Mouse (Mus musculus) brain, embryonic 14.5 days (tissue): ENCODE results near the gene Ms4a4a. TPM values are rescaled to one million over a fixed set of nuclear protein-coding genes. Genes with fewer than 3 reads are reported as not detected.
"Not testable (repeated sequence)": the region's sequence is repeated elsewhere in the genome, so short reads cannot be mapped to it uniquely, and the experiment has no call there.

Experiments used
- DNase-seq: peaks from one replicate; pipeline ENCODE4 v3.0.0-alpha.2; 2011; ENCODE audit warnings: low read depth
- CTCF ChIP-seq: fragments of 200-500 bp; IDR thresholded peaks from 2 replicates; pipeline ENCODE4 v1.5.1; 2012; ENCODE audit warnings: inconsistent platforms, mild to moderate bottlenecking, moderate library complexity, borderline replicate concordance; ENCODE audit not compliant: insufficient read depth, insufficient read length; ENCODE audit errors: extremely low read depth
- POLR2A ChIP-seq: fragments of 200-500 bp; IDR thresholded peaks from 2 replicates; pipeline ENCODE4 v1.6.1; 2012; ENCODE audit warnings: mild to moderate bottlenecking, inconsistent platforms, borderline replicate concordance; ENCODE audit not compliant: poor library complexity, insufficient read depth, insufficient read length, severe bottlenecking; ENCODE audit errors: extremely low read depth
- polyA plus RNA-seq: library from polyadenylated mRNA; depleted of rRNA; stranded (reverse); fragments of >200 nt; gene quantifications from 2 replicates; pipeline ENCODE4 v1.2.3, GENCODE M21; 2012; rRNA removed

Ms4a4a gene
- polyA plus RNA-seq, 1 experiment = 0.38 TPM

GRCm38 (mm10) chr19:11387109-11387508 is 11.8 kb downstream of the Ms4a4a start:
- no peak for DNase-seq

GRCm38 (mm10) chr19:11387685-11388084 is 12.4 kb downstream of the Ms4a4a start:
- DNase-seq = no peak
- TF ChIP-seq POLR2A (no peak), CTCF (no peak)

More at GRCm38 (mm10) chr19:11387109-11387508, 11.8 kb downstream of the Ms4a4a start:
- TF ChIP-seq CTCF = no peak
- TF ChIP-seq POLR2A = no peak

GRCm38 (mm10) chr19:11388949-11389348 is 13.6 kb downstream of the Ms4a4a start:
- TF ChIP-seq POLR2A = no peak
- no peak for TF ChIP-seq CTCF

GRCm38 (mm10) chr19:11395769-11396168 is 20.4 kb downstream of the Ms4a4a start:
- TF ChIP-seq POLR2A (no peak), CTCF (no peak)
- DNase-seq = no peak

More at GRCm38 (mm10) chr19:11388949-11389348, 13.6 kb downstream of the Ms4a4a start:
- DNase-seq = no peak

GRCm38 (mm10) chr19:11404527-11404926 is 29.2 kb downstream of the Ms4a4a start, which contains the start of gene Ms4a4c:
Gene Ms4a4c, plus strand, starts transcription at chr19:11404770.
- no peak for DNase-seq
- no peak for TF ChIP-seq POLR2A
- TF ChIP-seq CTCF = no peak

- TF ChIP-seq POLR2A (no peak), CTCF (no peak)
- no peak for DNase-seq
These were observed 32.1 kb downstream of the Ms4a4a start for GRCm38 (mm10) chr19:11407428-11407827.

- TF ChIP-seq CTCF = no peak
- no peak for TF ChIP-seq POLR2A
- no peak for DNase-seq
These were observed 33.3 kb downstream of the Ms4a4a start for GRCm38 (mm10) chr19:11408591-11408990.

- no peak for DNase-seq
- TF ChIP-seq CTCF (no peak), POLR2A (no peak)
These were observed 36.3 kb downstream of the Ms4a4a start for GRCm38 (mm10) chr19:11411640-11412039.

- no peak for TF ChIP-seq CTCF
- no peak for DNase-seq
These were observed 38.8 kb downstream of the Ms4a4a start for GRCm38 (mm10) chr19:11414084-11414483.

GRCm38 (mm10) chr19:11415581-11415980 is 40.3 kb downstream of the Ms4a4a start:
- no peak for DNase-seq
- TF ChIP-seq POLR2A (no peak), CTCF (no peak)

GRCm38 (mm10) chr19:11418865-11419264 is 43.5 kb downstream of the Ms4a4a start:
- DNase-seq = not testable (repeated sequence)

- DNase-seq = not testable (repeated sequence)
These were observed 55.9 kb downstream of the Ms4a4a start for GRCm38 (mm10) chr19:11431209-11431608.

GRCm38 (mm10) chr19:11435058-11435834 is 59.9 kb downstream of the Ms4a4a start:
- no peak for TF ChIP-seq POLR2A
- no peak for TF ChIP-seq CTCF
- DNase-seq = no peak

Other genes with a start within 250 kb of the Ms4a4a start
- not detected in 2 replicates for gene 1700017D01Rik, start 244.6 kb upstream of the Ms4a4a start, polyA plus RNA-seq
- gene 1700025F22Rik, start 210.2 kb upstream of the Ms4a4a start, polyA plus RNA-seq = not detected in 2 replicates
- gene Ms4a13, start 178.8 kb upstream of the Ms4a4a start, polyA plus RNA-seq = not detected in 2 replicates
- not detected in 2 replicates for gene Ms4a12, start 143.1 kb upstream of the Ms4a4a start, polyA plus RNA-seq
- gene Ms4a1, start 109.3 kb upstream of the Ms4a4a start, polyA plus RNA-seq = not detected in 2 replicates
- gene Ms4a5, start 91.7 kb upstream of the Ms4a4a start, polyA plus RNA-seq = not detected in 2 replicates
- gene Ms4a14, start 61.1 kb upstream of the Ms4a4a start, polyA plus RNA-seq = 0.15 and 0.18 TPM in 2 replicates
- gene Ms4a7, start 39.4 kb upstream of the Ms4a4a start, polyA plus RNA-seq = 0.86 and 1.9 TPM in 2 replicates
- 0.06 and 0.12 TPM in 2 replicates for gene Ms4a4c, start 29.2 kb downstream of the Ms4a4a start, polyA plus RNA-seq
- not detected in 2 replicates for gene Ms4a4b, start 68.0 kb downstream of the Ms4a4a start, polyA plus RNA-seq
- gene Ms4a6c, start 93.8 kb downstream of the Ms4a4a start, polyA plus RNA-seq = 1.4 and 1.6 TPM in 2 replicates
- 0.13 TPM in 1 of 2 replicates, not detected in the other for gene Gm8369, start 110.4 kb downstream of the Ms4a4a start, polyA plus RNA-seq
- 1.7 and 2.7 TPM in 2 replicates for gene Ms4a6b, start 141.0 kb downstream of the Ms4a4a start, polyA plus RNA-seq
- gene Ms4a4d, start 161.3 kb downstream of the Ms4a4a start, polyA plus RNA-seq = 0.11 TPM in 1 of 2 replicates, not detected in the other
- 1.7 TPM in 2 replicates for gene Ms4a6d, start 229.3 kb downstream of the Ms4a4a start, polyA plus RNA-seq
- 0.11 and 0.14 TPM in 2 replicates for gene Ms4a2, start 248.2 kb downstream of the Ms4a4a start, polyA plus RNA-seq